Mouse (Mus musculus) brain, adult 2 months (tissue): Measurements from ENCODE around the gene Zmym5.
"Not testable (repeated sequence)": the region's sequence is repeated elsewhere in the genome, so short reads cannot be mapped to it uniquely, and the experiment has no call there.

Experiments used
- DNase-seq: peaks from one replicate; pipeline ENCODE4 v3.0.0; 2011; ENCODE audit warnings: low read depth, low spot score

The Zmym5 gene

DNA sequence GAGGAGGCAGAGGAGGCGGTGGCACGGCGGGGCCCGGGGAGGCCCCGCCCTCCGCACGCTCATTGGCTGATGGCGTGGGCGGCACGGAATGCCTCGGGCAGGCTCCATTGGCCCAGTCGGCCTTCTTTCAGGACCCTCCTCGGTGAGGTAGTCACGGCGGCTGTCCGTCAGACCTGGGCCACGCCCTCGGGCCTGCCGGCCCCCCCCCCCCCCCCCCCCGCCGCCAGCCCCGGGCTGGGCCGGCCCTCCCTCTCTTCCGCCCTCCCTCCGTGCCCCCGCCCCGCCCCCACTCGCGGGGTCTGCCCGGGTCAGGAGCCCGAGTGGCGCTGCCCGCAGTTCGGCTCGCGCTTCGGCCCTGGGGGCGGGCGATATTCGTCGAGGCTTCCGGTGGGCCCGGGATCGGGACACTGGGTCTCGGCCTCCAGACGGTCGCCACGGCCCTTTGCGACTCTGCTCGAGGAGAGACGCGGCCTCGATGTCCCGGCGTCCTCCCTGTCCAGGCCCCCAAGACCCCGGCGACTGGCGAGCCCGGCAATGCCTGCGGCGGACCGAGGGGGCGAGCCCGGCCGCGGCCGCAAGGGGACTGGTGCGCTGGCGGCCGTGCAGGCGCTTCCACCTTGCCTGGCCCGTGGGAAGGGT lies at the start of gene Zmym5:
Zmym5 (minus strand) TSS at position 16 of the 639 bp plus-strand sequence.
- DNase-seq = peak; percentile 75

GRCm38 (mm10) chr14:56849681-56850080 lies 38.2 kb upstream of the Zmym5 start:
- DNase-seq = peak; percentile 5

- no peak for DNase-seq
Measured at GRCm38 (mm10) chr14:56848322-56848721, 36.8 kb upstream of the Zmym5 start.

DNA sequence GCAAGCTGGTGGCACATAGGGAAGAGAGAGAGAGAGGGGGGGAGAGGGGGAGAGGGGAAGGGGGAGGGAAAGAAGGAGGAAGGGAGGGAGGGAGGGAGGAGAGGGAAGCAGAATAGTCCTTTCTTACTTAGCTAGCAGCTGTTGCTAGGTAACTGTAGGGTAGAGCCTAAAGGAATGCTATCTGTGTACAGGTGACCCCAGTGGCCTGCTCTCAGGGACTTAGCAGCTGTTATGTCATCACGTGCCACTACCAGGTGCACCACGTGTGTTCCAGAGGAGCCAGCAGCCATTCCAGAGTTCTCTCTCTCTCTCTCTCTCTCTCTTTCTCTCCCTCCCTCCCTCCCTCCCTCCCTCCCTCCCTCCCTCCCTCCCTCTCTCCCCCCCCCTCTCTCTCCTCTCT lies 33.0 kb upstream of the Zmym5 start:
- DNase-seq = no peak

DNA sequence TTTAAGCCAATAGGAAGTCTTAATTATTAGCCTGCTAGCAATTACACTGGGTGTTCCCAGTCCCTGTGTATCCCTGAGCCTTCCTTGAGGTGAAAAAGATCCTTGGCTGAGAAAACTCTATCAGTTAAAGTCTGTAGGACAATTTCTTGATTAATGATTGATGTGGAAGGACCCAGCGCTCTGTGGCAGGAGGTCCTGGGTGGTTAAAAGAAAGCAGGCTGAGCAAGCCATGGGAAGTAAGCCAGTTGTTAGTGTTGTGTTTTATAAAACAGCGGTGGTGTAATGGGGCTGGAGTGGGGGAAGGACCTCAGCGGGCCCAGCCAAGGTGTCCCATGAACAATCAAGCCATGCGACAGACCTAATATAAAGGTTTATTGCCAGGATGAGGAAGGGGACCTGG lies 32.5 kb upstream of the Zmym5 start:
- no peak for DNase-seq

DNA sequence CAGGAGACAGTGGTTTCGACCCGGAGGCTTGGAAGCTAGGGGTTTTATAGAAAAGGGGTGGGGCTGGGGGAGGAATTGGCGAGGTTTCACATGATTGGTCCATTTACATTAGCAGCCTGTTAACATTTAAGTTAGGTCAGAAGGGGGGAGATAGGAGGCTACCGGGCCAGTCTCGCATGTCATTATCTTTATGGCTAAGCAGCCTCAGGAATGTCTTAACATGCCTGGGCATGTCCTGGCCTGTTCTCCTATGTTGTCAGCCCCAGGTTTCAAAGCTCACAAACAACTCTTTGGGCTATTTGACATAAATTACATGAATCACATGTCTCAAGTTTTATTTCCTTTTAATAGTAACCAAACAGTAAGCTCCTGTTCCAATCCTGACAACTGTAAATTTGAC lies 23.1 kb upstream of the Zmym5 start:
- DNase-seq = not testable (repeated sequence)

DNA sequence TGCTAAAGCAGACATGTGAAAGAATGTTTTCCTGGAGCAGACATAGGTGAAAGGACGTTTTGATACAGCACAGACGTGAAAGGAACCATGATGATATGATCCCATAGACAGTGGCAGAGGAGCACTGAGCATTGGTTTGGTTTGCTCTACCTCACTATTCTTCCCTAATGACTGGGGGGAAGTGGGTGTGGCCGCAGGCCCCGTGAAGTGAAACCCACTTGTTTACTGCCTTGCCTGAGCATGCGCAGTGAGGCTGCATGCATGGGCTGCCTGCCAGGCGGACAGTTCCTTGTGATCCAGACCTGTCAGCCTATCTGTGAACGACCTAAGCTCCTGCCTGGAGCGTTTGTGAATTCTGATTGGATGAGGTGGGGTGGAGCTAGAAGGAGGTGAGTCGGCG lies 21.7 kb upstream of the Zmym5 start:
- DNase-seq = not testable (repeated sequence)

GRCm38 (mm10) chr14:56832563-56833113 lies 21.1 kb upstream of the Zmym5 start:
- DNase-seq = no peak

DNA sequence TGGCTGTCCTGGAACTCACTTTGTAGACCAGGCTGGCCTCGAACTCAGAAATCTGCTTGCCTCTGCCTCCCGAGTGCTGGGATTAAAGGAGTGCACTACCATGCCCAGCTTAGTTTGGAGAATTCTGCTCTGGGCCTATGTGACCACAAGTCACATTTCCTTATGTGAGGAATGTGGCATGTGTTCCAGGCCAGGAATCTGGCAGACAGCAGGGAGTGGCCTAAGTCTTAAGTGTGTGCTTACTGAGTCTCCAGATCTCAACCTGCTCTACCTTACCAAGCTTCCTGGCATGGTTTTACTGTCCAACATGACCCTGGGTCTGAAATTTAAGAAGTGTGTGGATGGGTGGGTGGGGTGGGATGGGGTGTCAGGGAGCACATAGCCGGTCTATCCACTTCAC lies 20.6 kb upstream of the Zmym5 start:
- DNase-seq = no peak

DNA sequence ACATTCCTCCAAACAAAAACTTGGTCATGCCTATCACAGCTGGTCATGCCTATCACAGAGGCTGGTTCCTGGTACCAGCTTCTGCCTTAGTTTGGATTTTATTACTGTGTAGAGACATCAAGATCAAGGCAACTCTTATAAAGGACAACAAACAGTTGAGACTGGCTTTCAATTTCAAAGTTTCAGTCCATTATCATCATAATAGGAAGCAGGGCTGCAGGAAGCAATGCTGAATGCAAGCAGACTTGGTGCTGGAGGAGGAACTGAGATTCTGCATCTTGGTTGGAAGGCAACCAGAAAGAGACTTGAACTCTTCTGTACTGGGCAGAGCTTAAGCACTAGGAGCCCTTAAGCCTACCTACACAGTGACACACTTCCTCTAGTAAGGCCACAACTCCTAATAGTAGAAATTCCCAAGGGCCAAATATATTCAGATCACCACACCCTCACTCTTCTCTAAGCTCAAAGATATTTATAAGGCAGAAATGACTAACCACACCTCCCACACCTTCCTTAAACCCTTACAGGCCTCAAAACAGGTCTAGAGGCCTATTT lies 19.1 kb upstream of the Zmym5 start:
- no peak for DNase-seq

DNA sequence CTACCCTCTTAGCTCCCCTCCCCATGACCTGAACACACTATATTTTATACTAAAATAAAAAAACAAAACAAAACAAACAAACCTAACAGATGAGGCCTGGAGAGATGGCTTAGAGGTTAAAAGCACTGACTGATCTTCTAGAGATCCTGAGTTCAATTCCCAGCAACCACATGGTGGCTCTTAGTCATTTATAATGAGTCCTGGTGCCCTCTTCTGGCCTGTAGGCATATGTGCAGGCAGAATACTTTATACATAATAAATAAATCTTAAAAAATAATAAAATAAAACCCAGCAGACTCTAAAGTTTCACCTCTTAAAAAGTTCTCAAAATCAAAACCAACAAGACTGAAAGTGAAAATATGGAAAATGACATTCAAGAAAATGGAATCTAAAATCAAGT lies 13.0 kb upstream of the Zmym5 start:
- DNase-seq = no peak

DNA sequence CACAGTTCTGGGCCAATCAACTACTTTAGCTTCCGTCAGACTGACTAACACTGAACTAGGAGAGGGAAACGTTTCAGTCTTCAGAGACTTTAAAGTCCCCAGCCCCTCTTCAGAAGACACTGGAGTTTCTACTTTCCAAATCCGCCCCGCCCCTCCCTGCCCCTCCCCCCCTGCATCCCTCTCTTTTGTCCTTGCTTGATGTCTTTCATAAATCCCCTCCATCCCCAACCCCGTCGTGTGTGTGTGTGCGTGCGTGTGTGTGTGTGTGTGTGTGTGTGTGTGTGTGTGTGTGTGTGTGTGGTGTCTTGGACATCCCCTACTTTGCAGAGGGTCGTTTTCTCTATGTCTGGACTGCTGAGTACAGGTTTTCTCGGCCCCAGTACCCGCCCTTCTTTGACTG lies 6.1 kb upstream of the Zmym5 start:
- no peak for DNase-seq

- no peak for DNase-seq
Measured at GRCm38 (mm10) chr14:56817131-56817530, 5.6 kb upstream of the Zmym5 start.

GRCm38 (mm10) chr14:56816541-56816940 lies 5.0 kb upstream of the Zmym5 start:
- no peak for DNase-seq

DNA sequence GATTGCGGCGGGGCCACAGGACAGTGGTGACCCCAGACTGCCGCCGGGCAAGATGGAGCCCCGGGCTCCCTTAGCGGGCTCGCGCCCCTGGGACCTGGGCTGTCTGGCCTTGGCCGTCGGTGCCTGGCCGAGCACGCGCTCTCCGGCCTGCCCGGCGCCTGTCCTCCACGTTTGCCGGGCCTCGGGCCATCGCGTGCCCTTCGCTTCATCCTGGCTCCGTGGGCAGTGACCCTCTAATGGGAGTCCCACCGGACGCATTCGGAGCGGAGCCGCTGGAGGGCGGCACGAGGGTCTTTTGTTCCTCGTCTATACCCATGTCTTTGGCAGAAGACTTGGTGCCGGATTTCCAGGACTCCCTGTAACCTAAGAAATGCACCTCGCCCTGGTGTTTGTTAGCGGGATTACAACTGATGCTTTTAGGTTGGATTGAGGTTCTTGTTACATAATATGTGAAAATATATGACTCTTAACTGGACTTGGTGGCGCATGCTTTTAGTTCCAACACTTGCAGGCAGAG lies 1.1 kb upstream of the Zmym5 start:
- peak; percentile 93 for DNase-seq

DNA sequence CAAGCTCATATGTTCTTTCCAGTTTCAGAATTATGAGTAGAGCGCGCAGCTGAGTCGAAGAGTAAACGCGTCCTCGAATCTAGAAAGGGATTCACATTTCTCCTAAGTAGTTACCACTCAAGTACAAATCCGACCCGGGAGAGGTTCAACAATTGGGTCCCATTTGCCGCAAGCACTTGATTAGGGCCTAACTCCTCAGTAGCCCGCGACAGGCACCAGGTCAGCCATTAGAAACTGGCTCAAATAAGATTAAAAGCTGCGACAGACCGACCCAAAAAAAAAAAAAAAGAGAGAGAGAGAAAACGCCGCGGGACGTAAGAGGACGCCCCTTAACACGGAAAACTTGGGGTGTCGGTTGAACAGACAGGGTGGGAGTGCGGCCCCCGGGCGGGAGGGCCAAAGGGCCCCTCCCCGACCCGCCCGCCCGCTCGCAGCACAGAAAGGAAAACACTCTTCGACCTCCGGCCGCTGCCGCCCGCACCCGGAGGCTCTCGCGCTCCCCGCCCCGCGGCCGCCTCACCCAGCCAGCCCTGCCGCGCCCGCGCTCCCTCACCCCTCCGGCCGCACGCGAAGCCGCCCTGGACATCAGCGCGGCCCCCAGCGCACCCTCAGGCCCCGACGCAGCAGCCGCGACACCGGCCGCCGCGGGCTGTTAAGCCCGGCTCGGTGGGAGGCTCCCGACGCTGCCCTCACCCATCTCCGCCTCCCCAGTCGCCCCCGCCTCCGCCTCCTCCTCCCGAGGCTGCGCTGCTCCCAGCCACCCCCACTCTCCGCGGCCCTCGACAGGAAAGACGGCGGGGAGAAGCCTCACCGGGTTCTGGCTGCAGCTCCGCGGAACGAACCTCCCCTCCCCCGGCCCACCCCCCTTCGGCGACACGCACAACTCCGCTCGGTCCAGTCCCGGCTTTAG lies 480 bp downstream of the Zmym5 start:
- peak; percentile 49 for DNase-seq

DNA sequence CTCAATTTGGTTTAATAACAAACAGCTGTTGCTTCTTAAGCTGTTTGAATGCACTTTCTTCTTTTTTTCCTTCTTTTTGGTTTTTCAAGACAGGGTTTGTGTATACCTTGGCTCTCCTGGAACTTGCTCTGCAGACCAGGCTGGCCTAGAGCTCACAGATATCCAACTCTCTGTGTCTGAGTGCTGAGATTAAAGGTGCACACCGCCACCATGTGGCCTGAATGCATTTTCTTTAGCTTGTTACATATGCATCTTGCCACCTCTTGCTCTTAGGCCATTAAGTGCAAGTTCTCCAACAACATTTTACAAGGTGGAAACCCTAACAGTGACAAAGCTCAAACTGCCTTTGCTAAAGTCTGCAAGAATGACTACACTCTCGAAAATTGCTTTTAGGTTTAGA lies 18.3 kb downstream of the Zmym5 start:
- DNase-seq = peak; percentile 77

- DNase-seq = no peak
Measured at GRCm38 (mm10) chr14:56784575-56784974, 26.9 kb downstream of the Zmym5 start.

DNA sequence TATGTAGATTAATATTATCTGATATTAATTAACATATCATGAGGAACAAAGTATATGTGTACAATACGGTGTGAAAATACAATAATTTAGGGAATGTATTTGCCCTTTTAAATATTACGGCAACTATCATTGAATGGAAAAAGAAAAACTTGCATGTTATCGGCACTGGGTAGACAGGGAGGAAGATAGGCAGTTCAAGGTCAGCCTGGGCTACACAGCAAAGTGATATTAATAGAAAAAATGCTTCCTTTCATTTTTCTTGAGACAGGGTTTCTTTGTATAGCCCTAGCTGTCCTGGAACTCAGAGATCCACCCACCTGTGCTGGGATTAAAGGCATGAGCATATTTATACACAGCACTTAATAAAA lies 32.6 kb downstream of the Zmym5 start:
- no peak for DNase-seq

GRCm38 (mm10) chr14:56778200-56778932 lies 33.1 kb downstream of the Zmym5 start, which contains the start of gene Pspc1:
Gene Pspc1 (minus strand): TSS chr14:56778316.
- peak; percentile 98 for DNase-seq

DNA sequence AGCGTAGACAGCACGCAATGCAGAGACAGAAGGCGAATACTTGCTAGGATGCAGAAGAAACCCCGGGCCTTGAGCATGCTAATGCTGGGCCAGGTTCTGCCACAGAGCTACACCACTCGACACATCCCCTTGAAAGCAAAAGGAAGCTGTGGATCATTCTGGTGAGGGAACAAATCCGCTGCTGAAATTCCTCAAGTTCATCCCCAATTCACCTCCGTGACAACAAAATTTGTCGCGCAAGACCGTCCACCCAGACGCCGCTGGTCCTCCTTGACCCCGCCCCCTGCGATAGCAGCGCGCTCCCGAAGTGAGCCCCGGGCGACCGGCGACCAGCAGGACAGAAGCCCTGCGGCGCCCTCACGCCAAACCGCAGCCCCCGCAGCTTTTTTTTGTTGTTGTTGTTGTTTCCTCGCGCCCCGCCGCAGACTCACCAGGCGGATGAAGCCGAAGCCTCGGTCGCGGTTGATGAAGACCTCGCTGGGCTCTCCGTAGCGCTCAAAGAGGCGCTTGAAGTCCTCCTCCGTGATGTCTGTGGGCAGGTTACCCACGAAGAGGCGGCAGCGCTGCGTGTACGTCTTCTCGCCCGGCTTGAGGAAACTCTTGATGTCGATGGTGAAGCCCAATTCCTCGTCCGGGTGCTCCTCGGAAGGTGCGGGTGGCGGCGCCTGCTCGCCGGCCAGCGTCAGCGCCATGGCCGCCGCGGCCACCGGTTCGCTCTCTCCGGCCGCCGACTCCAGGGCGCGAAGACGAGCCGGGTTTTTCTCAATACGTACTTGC lies 34.0 kb downstream of the Zmym5 start:
- peak; percentile 74 for DNase-seq
